Mouse (Mus musculus): ENCODE results near the gene Rab31.

DNA sequence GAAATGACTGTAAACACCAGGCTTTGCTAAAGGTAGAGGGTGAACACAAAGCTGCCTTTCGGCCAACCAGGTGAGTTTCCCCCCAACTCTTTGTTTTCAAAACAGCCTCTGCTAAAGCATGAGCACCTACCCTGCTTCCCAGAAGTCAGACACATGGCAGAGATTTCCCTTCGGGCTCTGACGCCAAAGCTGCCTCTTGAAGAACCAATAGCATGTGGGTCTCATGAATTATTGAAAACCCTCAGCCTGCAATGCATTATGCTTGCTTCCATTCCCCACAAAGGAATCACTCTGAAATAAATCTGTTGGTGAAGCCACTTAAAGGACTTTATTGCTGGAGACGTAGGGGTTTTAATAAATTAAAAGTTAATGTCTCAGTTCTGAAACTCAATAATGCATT, 72.5 kb downstream of the Rab31 start:
- no peak for TF ChIP-seq CTCF (IDR thresholded peaks at IDR 0.05; ENCODE audit: insufficient read depth, low read length)
- TF ChIP-seq POLR2A (IDR thresholded peaks at IDR 0.05; ENCODE audit: borderline replicate concordance, extremely low read depth, low read depth, low read length): no peak

Data from lung, adult 2 months (tissue).